Mouse (Mus musculus): ENCODE results near the gene Gm17657. TPM values are rescaled to one million over a fixed set of nuclear protein-coding genes. Genes with fewer than 3 reads are reported as not detected.

Gm17657 gene
- polyA plus RNA-seq, 1 experiment from 2014 or later = not detected

GRCm38 (mm10) chr17:29483282-29483681 is 66.2 kb downstream of the Gm17657 start:
- H3K27me3 ChIP-seq = no peaks in the 10 kb centered on the region
- no peak for ATAC-seq (replicated peaks; ENCODE audit: insufficient number of reproducible peaks, insufficient read depth, low FRiP score, low read depth)
- H3K4me3 ChIP-seq = no peak overlapping the region
- H3K9me3 ChIP-seq (replicated peaks) = no peaks in the 10 kb centered on the region
- no peaks in the 10 kb centered on the region for H3K36me3 ChIP-seq
- no peak overlapping the region for H3K4me2 ChIP-seq
- WGBS = 95% methylated on average over 2 of the region's 2 CpGs
- no peak overlapping the region for H3K27ac ChIP-seq
- no peak overlapping the region for H3K9ac ChIP-seq
- peaks cover 3% of the 10 kb centered on the region; the same call in 1 of the 2 replicates for H3K4me1 ChIP-seq (replicated peaks)

DNA sequence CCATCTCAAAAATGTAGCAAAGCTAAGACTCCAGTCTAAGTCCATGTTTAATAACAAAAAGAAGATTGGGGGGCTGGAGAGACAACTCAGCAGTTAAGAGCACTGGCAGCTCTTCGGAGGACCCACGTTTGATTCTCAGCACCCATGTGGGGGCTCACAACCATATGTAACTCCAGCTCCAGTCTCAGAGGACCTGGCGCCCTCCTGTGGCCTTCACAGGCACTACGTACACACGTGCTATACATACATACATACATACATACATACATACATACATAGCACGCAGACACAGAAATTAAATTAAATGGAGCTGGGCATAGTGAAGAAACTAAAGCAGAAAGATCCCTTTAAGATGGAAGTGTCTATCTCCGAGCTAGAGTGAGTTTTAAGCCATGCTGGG is 66.8 kb downstream of the Gm17657 start:
- no peaks in the 10 kb centered on the region for H3K9me3 ChIP-seq (replicated peaks)
- WGBS = 91% methylated on average over 7 of the region's 7 CpGs

GRCm38 (mm10) chr17:29480256-29480655 is 69.2 kb downstream of the Gm17657 start:
- H3K36me3 ChIP-seq = no peaks in the 10 kb centered on the region
- no peak for ATAC-seq (replicated peaks; ENCODE audit: insufficient number of reproducible peaks, insufficient read depth, low FRiP score, low read depth)
- H3K27ac ChIP-seq = no peak overlapping the region
- 76% methylated on average over 2 of the region's 2 CpGs for WGBS
- H3K27me3 ChIP-seq = no peaks in the 10 kb centered on the region
- no peak overlapping the region for H3K4me3 ChIP-seq
- H3K4me1 ChIP-seq (replicated peaks) = peaks cover 3% of the 10 kb centered on the region; the same call in 1 of the 2 replicates
- no peak overlapping the region for H3K9ac ChIP-seq
- H3K4me2 ChIP-seq = no peak overlapping the region
- H3K9me3 ChIP-seq (replicated peaks) = no peaks in the 10 kb centered on the region

More for the DNA sequence above, 66.8 kb downstream of the Gm17657 start:
- Histone ChIP-seq H3K4me2 (no peak overlapping the region), H3K27me3 (no peaks in the 10 kb centered on the region), H3K4me3 (no peak overlapping the region), H3K36me3 (no peaks in the 10 kb centered on the region), H3K27ac (no peak overlapping the region), H3K9ac (no peak overlapping the region), H3K4me1 (replicated peaks) (peaks cover 3% of the 10 kb centered on the region; the same call in 1 of the 2 replicates)
- no peak for ATAC-seq (replicated peaks; ENCODE audit: insufficient number of reproducible peaks, insufficient read depth, low FRiP score, low read depth)

DNA sequence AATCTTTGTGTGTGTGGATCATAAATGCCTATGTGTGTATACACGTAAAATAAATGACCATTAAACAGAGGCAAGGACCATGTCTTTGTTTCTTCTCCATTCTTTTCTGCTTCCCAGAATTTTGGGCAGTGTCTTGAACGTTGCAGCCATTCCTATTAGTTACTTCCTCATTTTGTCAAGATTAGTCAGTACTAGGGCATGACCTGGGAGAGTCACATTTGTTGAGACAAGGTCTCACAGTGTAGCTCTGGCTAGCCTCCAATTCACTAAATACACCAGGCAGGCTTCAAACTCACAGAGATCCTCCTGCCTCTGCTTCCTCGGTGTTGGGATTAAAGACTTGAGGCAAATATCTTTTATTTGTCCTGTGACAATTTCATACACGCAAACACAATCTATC is 71.2 kb downstream of the Gm17657 start:
- Histone ChIP-seq H3K4me1 (replicated peaks) (peaks cover 3% of the 10 kb centered on the region; the same call in 1 of the 2 replicates), H3K27me3 (no peaks in the 10 kb centered on the region), H3K36me3 (no peaks in the 10 kb centered on the region), H3K27ac (no peak overlapping the region), H3K9ac (no peak overlapping the region), H3K9me3 (replicated peaks) (no peaks in the 10 kb centered on the region), H3K4me2 (no peak overlapping the region), H3K4me3 (no peak overlapping the region)
- 79% methylated on average over 4 of the region's 4 CpGs for WGBS
- no peak for ATAC-seq (replicated peaks; ENCODE audit: insufficient number of reproducible peaks, insufficient read depth, low FRiP score, low read depth)

DNA sequence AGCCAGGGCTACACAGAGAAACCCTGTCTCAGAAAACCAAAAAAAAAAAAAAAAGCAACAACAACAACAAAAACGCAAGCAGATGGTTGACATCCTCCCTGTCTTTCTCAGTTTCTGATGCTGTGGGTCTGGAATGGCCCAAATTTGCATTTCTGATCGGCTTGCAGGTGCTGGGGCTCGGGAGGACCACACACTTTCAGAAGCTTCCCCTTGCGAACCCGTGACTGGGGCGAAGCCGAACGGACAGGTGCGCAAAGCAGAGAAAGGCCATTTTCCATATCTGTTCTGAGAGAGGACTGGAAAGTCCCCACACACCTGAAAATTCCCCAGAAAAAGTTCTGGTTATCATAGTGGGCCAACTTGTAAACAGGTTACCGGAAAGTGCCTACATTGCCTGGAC is 72.1 kb downstream of the Gm17657 start:
- Histone ChIP-seq H3K36me3 (no peaks in the 10 kb centered on the region), H3K4me3 (no peak overlapping the region), H3K4me1 (replicated peaks) (peaks cover 3% of the 10 kb centered on the region; the same call in 1 of the 2 replicates), H3K4me2 (no peak overlapping the region), H3K9me3 (replicated peaks) (no peaks in the 10 kb centered on the region), H3K27me3 (no peaks in the 10 kb centered on the region), H3K27ac (no peak overlapping the region), H3K9ac (no peak overlapping the region)
- ATAC-seq (replicated peaks; ENCODE audit: insufficient number of reproducible peaks, insufficient read depth, low FRiP score, low read depth) = no peak
- 92% methylated on average over 10 of the region's 10 CpGs for WGBS

DNA sequence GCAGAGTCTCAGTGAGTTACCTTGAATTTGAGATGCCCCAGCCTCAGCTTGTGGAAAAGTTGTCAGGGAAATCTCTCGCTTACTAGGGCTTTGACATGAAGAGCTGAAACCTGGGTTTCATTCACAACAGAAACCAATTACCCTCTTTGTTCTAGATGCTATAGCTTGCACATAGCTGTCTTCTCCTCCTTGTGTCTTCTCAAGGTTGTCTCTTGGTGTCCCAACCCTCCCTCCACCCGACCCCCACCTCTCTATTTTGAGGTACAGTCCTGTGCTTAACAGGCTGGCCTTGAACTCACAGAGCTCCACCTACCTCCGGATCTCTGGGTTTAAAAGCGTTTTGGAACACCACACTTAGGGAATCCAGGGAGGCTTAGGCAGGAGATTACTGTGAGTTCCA is 73.0 kb downstream of the Gm17657 start:
- no peak overlapping the region for H3K4me2 ChIP-seq
- H3K9ac ChIP-seq = no peak overlapping the region
- no peak for ATAC-seq (replicated peaks; ENCODE audit: insufficient number of reproducible peaks, insufficient read depth, low FRiP score, low read depth)
- 70% methylated on average over 4 of the region's 4 CpGs for WGBS
- H3K4me3 ChIP-seq = no peak overlapping the region
- no peaks in the 10 kb centered on the region for H3K27me3 ChIP-seq
- H3K27ac ChIP-seq = no peak overlapping the region
- no peaks in the 10 kb centered on the region for H3K36me3 ChIP-seq
- peaks cover 3% of the 10 kb centered on the region; the same call in 1 of the 2 replicates for H3K4me1 ChIP-seq (replicated peaks)
- H3K9me3 ChIP-seq (replicated peaks) = no peaks in the 10 kb centered on the region; the same call in 1 of the 2 replicates

DNA sequence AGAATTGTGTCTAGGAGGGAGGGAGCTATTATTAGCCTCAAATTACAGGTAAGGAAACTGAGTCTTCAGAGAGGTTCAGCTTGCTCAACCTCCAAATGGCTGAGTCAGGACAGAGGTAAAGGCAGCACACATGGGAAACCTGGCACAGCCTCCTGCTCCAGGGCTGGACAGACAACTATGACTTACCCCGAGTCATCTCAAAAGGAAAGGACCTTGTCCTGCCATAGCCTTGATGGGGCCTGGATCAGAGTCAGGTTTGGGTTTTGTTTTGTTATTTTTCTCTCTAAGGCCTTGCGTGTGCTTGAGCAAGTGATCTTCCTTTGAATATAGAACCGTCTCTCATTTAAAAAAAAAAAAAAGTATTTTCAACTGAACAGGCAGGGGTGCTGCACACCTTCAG is 74.3 kb downstream of the Gm17657 start:
- no peaks in the 10 kb centered on the region; the same call in 1 of the 2 replicates for H3K9me3 ChIP-seq (replicated peaks)
- H3K9ac ChIP-seq = no peak overlapping the region
- H3K4me1 ChIP-seq (replicated peaks) = peaks cover 5% of the 10 kb centered on the region
- no peaks in the 10 kb centered on the region for H3K36me3 ChIP-seq
- H3K27ac ChIP-seq = no peak overlapping the region
- H3K27me3 ChIP-seq = no peaks in the 10 kb centered on the region
- no peak overlapping the region for H3K4me2 ChIP-seq
- H3K4me3 ChIP-seq = no peak overlapping the region
- no peak for ATAC-seq (replicated peaks; ENCODE audit: insufficient number of reproducible peaks, insufficient read depth, low FRiP score, low read depth)
- 93% methylated on average over 3 of the region's 3 CpGs for WGBS

- no peak for ATAC-seq (replicated peaks; ENCODE audit: insufficient number of reproducible peaks, insufficient read depth, low FRiP score, low read depth)
- Histone ChIP-seq H3K4me3 (no peak overlapping the region), H3K9ac (no peak overlapping the region), H3K4me1 (replicated peaks) (peaks cover 5% of the 10 kb centered on the region), H3K27ac (no peak overlapping the region), H3K9me3 (replicated peaks) (no peaks in the 10 kb centered on the region; the same call in 1 of the 2 replicates), H3K36me3 (no peaks in the 10 kb centered on the region), H3K4me2 (no peak overlapping the region), H3K27me3 (no peaks in the 10 kb centered on the region)
- WGBS = 63% methylated on average over 2 of the region's 2 CpGs
Observed at GRCm38 (mm10) chr17:29474036-29474435, 75.4 kb downstream of the Gm17657 start.

DNA sequence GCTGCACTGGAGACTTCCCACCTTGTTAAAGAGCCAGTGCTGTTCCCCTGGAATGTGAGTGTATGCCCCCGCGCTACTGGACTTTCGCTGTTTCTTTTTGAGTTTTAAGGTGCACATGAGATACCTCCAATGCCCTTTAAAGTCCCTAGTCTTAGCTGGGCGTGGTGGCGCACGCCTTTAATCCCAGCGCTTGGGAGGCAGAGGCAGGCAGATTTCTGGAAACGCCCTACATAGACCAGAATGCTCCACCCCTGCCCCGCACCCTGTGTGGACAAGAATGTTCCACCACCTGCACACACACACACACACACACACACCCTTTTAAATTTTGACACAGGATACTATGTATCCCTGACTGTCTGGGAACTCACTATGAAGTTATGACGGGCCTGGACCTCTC is 76.0 kb downstream of the Gm17657 start:
- ATAC-seq (replicated peaks; ENCODE audit: insufficient number of reproducible peaks, insufficient read depth, low FRiP score, low read depth) = no peak
- no peaks in the 10 kb centered on the region; the same call in 1 of the 2 replicates for H3K9me3 ChIP-seq (replicated peaks)
- H3K27me3 ChIP-seq = no peaks in the 10 kb centered on the region
- peaks cover 5% of the 10 kb centered on the region for H3K4me1 ChIP-seq (replicated peaks)
- H3K9ac ChIP-seq = no peak overlapping the region
- WGBS = 90% methylated on average over 10 of the region's 10 CpGs
- H3K4me2 ChIP-seq = no peak overlapping the region
- no peak overlapping the region for H3K27ac ChIP-seq
- H3K4me3 ChIP-seq = no peak overlapping the region
- H3K36me3 ChIP-seq = no peaks in the 10 kb centered on the region

Small RNA genes lying within 50 kb of the gene (microRNA-seq; reads per million reads assigned to microRNA genes)
- not detected for gene Mir7667

Other genes starting within 250 kb of the Gm17657 start
- 4.3 and 5.8 TPM in 2 replicates for gene Pi16, start 232.0 kb downstream of the Gm17657 start, polyA plus RNA-seq (2015; fragmentation: Nextera tagmentation; extraction: Ambion mirVana)
- 224 and 299 TPM in 2 replicates for gene Mtch1, start 201.7 kb downstream of the Gm17657 start, polyA plus RNA-seq (2015; fragmentation: Nextera tagmentation; extraction: Ambion mirVana)
- 3.0 and 7.0 TPM in 2 replicates for gene Fgd2, start 188.7 kb downstream of the Gm17657 start, polyA plus RNA-seq (2015; fragmentation: Nextera tagmentation; extraction: Ambion mirVana)
- 17.9 and 18.2 TPM in 2 replicates for gene Pim1, start 58.9 kb downstream of the Gm17657 start, polyA plus RNA-seq (2015; fragmentation: Nextera tagmentation; extraction: Ambion mirVana)
- gene Tbc1d22b, start 147 bp upstream of the Gm17657 start, polyA plus RNA-seq (2015; fragmentation: Nextera tagmentation; extraction: Ambion mirVana) = 8.5 and 13.0 TPM in 2 replicates
- 0.62 and 1.0 TPM in 2 replicates for gene Tmem217, start 2.7 kb upstream of the Gm17657 start, polyA plus RNA-seq (2015; fragmentation: Nextera tagmentation; extraction: Ambion mirVana)
- gene Rnf8, start 65.2 kb upstream of the Gm17657 start, polyA plus RNA-seq (2015; fragmentation: Nextera tagmentation; extraction: Ambion mirVana) = 44.6 and 53.2 TPM in 2 replicates
- gene Gm28043, start 65.2 kb upstream of the Gm17657 start, polyA plus RNA-seq (2015; fragmentation: Nextera tagmentation; extraction: Ambion mirVana) = 1.8 and 2.4 TPM in 2 replicates
- 78.3 and 88.5 TPM in 2 replicates for gene Cmtr1, start 111.0 kb upstream of the Gm17657 start, polyA plus RNA-seq (2015; fragmentation: Nextera tagmentation; extraction: Ambion mirVana)
- 10.3 and 12.5 TPM in 2 replicates for gene Ccdc167, start 167.4 kb upstream of the Gm17657 start, polyA plus RNA-seq (2015; fragmentation: Nextera tagmentation; extraction: Ambion mirVana)

Measured in heart, embryonic 15.5 days (tissue).